ENCODE assay signal across 9 mouse cellular contexts in genomic region chr2:7270051-7270450, GRCm38 (mm10).
DNase-seq lines count a peak whose midpoint lies in the region; ATAC-seq lines count a peak whose summit lies in the region.
"Had no signal": no experiment of that assay in that cellular context is flagged by ENCODE, and none has a peak within 500 bp of the region (broad histone marks: within the 10 kb centered on the region; RNA-seq: fewer than 3 reads in every experiment).

No protein-coding gene starts in this region.

- DNase-seq in kidney, postnatal 4 days, result peak; percentile 7 to 8
- no peak for DNase-seq in kidney, postnatal 10 days
- peak; percentile 43 for DNase-seq in lung, postnatal 25 days (ENCODE audit: low spot score)
- DNase-seq in thymus, postnatal 14 days, result peak; percentile 51
- DNase-seq in ovary, postnatal 14 days (ENCODE audit: low spot score), result no peak

- no peak overlapping the region for H3K4me3 ChIP-seq in kidney, embryonic 14.5 days (ENCODE audit: low read length)
- H3K4me3 ChIP-seq: heart, embryonic 15.5 days had no signal

- WGBS in kidney, embryonic 14.5 days, result 76% methylated on average over 7 of the region's 7 CpGs

- no peak overlapping the region for H3K27ac ChIP-seq in kidney, embryonic 14.5 days (ENCODE audit: low read depth, low read length)
- H3K27ac ChIP-seq: heart, embryonic 15.5 days had no signal

- no peaks in the 10 kb centered on the region for H3K4me1 ChIP-seq in kidney, embryonic 14.5 days (ENCODE audit: control insufficient read depth, insufficient read depth, low read length)
- H3K4me1 ChIP-seq: heart, embryonic 15.5 days had no signal

- no peaks in the 10 kb centered on the region for H3K36me3 ChIP-seq in kidney, embryonic 14.5 days (ENCODE audit: control insufficient read depth, insufficient read depth, low read length)
- H3K36me3 ChIP-seq: heart, embryonic 15.5 days had no signal

- peak; percentile 88 for ATAC-seq in inflammation-experienced regulatory T-cells, adult 6 months
- no peak for ATAC-seq in kidney, embryonic 14.5 days (ENCODE audit: low FRiP score, low TSS enrichment)
- no peak for ATAC-seq in monocyte, adult 5-6 weeks (replicated peaks; ENCODE audit: insufficient number of reproducible peaks, low FRiP score, low TSS enrichment, poor library complexity, severe bottlenecking)

- H3K4me2 ChIP-seq in kidney, embryonic 14.5 days (replicated peaks; ENCODE audit: low read depth, low read length), result no peak overlapping the region
- H3K4me2 ChIP-seq: heart, embryonic 15.5 days had no signal

- H3K27me3 ChIP-seq in kidney, embryonic 14.5 days (ENCODE audit: control insufficient read depth, insufficient read depth, low read length), result no peaks in the 10 kb centered on the region
- H3K27me3 ChIP-seq: heart, embryonic 15.5 days had no signal

- no peak overlapping the region for H3K9ac ChIP-seq in kidney, embryonic 14.5 days (ENCODE audit: low read depth, low read length)
- H3K9ac ChIP-seq: heart, embryonic 15.5 days had no signal

- H3K9me3 ChIP-seq in kidney, embryonic 14.5 days (ENCODE audit: control insufficient read depth, low read length), result no peaks in the 10 kb centered on the region
- H3K9me3 ChIP-seq: heart, embryonic 15.5 days had no signal

Comparison
In these comparisons a context has a peak if more than half of its experiments do, and no peak if none do; other contexts are left out.
1. DNase-seq: peak in kidney, postnatal 4 days (2 of 2), lung, postnatal 25 days (single experiment) and thymus, postnatal 14 days (single experiment); none in kidney, postnatal 10 days (single experiment) and ovary, postnatal 14 days (single experiment).